Mouse (Mus musculus) hindbrain, postnatal 0 days (tissue): Measurements from ENCODE around the gene Psmd12. TPM values are rescaled to one million over a fixed set of nuclear protein-coding genes. Genes with fewer than 3 reads are reported as not detected.

Source experiments
- ATAC-seq: fragments of 200-750 bp; cut with Nextera tagmentation; 2 replicates; pipeline ENCODE4 v1.8.0; 2017; ENCODE audit warnings: mild to moderate bottlenecking, moderate TSS enrichment, moderate library complexity
- DNase-seq: peaks from one replicate; pipeline ENCODE4 v3.0.0-alpha.2; 2015; ENCODE audit warnings: low spot score
- H3K27ac ChIP-seq: fragments of 300-500 bp; sonication (generic); 2 replicates; pipeline ENCODE4 v1.5.1; 2014; ENCODE audit warnings: mild to moderate bottlenecking
- H3K27me3 ChIP-seq: fragments of 300-500 bp; sonication (generic); 2 replicates; pipeline ENCODE4 v1.6.1; 2014; ENCODE audit warnings: low read length, mixed read lengths; ENCODE audit not compliant: insufficient read depth
- H3K36me3 ChIP-seq: fragments of 300-500 bp; sonication (generic); 2 replicates; pipeline ENCODE4 v1.6.1; 2014; ENCODE audit warnings: low read length, mixed read lengths; ENCODE audit not compliant: insufficient read depth
- H3K4me1 ChIP-seq: fragments of 300-500 bp; sonication (generic); 2 replicates; pipeline ENCODE4 v1.6.1; 2014; ENCODE audit warnings: antibody characterized with exemption, low read length, mixed read lengths; ENCODE audit not compliant: insufficient read depth
- H3K4me2 ChIP-seq: fragments of 300-500 bp; sonication (generic); 2 replicates; pipeline ENCODE4 v1.6.1; 2014; ENCODE audit warnings: low read depth, mild to moderate bottlenecking, low read length, moderate library complexity, mixed read lengths
- H3K4me3 ChIP-seq: fragments of 300-500 bp; sonication (generic); 2 replicates; pipeline ENCODE4 v1.5.1; 2014; ENCODE audit warnings: low read length
- H3K9ac ChIP-seq: fragments of 300-500 bp; sonication (generic); replicated peaks from 2 replicates; pipeline ENCODE4 v1.6.1; 2014; ENCODE audit warnings: mild to moderate bottlenecking, low read length, moderate library complexity, mixed read lengths
- H3K9me3 ChIP-seq: fragments of 300-500 bp; sonication (generic); 2 replicates; pipeline ENCODE4 v1.6.1; 2016; ENCODE audit warnings: low read length, mixed read lengths
- CTCF ChIP-seq: IDR thresholded peaks from 2 replicates; pipeline ENCODE4 v1.5.1; 2016; ENCODE audit warnings: antibody characterized with exemption, control low read depth, low read depth
- WGBS: fragments of 180-500 bp; shearing (Covaris S2); extraction: QIAGEN DNeasy Blood & Tissue Kit; methylation state at CpG from one replicate; pipeline ENCODE4 v1.1.7; 2014; 5-methylcytosine and 5-hydroxymethylcytosine counted together
- polyA plus RNA-seq: library from polyadenylated mRNA; unstranded; fragments of >200 nt; fragmentation: Nextera tagmentation; extraction: Ambion mirVana; gene quantifications from 2 replicates; pipeline ENCODE4 v1.2.1, GENCODE M21; 2015
- total RNA-seq: library from RNA; depleted of rRNA; stranded (reverse); fragments of >200 nt; gene quantifications from 2 replicates; pipeline ENCODE4 v1.2.3, GENCODE M21; 2014

Gene Psmd12
- total and polyA plus RNA-seq, 2 experiments from 2014 or later, result 26.9 to 149 TPM

DNA sequence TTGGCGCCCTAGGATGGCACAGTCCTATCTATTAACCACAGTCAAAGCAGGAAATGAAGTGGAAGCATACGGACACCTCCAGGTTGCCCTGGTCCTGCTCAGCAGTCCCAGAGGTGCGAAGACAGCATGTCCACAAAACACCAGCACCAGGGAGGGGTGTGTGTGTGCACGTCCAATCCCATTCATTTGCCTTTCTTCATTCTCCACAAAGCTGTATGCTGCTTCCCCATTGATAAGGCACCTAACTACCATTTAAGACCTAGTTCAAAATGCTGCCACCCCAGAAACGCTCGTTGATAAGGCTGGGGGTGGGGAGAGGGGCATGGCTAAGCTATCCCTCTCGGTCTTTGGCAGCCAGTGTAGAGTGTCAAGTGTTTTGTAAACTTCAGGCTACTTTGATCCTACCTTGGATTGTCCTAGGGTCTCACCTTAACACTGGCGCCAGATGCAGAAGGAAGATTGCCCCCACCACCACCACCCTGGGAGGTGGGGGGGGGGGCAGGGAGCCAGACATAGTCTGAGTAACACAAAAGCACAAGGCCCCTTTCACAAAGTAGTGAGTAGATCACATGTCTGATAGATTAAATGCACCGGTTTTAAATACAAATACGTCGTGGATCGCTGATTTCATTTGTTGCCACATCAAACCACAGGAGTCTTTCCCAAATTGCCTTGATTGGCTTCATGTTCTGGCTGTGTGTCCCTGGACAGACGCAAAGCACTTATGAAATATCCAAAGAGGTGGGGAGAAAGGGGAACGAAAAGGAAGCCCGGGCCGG, 10.8 kb upstream of the Psmd12 start:
- H3K9me3 ChIP-seq, result no peaks in the 10 kb centered on the region
- 19% methylated on average over 16 of the region's 16 CpGs for WGBS
- H3K9ac ChIP-seq, result peak overlapping the region; percentile 74
- H3K27ac ChIP-seq, result peak overlapping the region; percentile 80
- peaks cover 6% of the 10 kb centered on the region for H3K4me1 ChIP-seq
- no peaks in the 10 kb centered on the region for H3K36me3 ChIP-seq
- DNase-seq (no peak), ATAC-seq (no peak)
- H3K4me3 ChIP-seq, result peak overlapping the region; percentile 86
- peak overlapping the region; percentile 92 for H3K4me2 ChIP-seq
- H3K27me3 ChIP-seq, result no peaks in the 10 kb centered on the region
- no peak for TF ChIP-seq CTCF

DNA sequence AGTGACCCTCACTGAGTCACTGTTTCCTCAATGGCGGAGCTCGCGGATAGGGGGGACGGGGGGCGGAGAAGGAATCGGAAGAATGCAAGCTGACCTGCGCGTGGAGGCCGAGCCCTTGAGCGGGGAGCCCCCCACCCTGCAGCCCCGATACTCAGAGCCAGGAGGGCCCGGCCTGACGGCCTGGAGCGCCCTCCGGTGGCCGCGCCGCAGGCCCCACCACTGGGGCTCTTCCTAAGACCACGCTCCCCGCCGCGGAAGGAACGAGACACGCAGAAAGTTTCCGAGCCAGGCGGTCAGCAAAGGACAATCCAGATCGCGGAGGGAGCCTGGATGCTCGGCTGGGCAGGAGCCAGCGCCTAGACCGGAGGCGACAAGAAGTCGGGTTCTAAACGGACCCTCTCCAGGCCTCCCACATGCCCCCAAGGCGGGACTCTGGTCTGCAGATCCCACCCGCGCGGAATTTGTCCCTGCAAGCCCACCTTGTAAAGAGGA, 10.2 kb upstream of the Psmd12 start:
- Histone ChIP-seq H3K4me2 (peak overlapping the region; percentile 92), H3K27me3 (no peaks in the 10 kb centered on the region), H3K4me1 (peaks cover 6% of the 10 kb centered on the region), H3K9me3 (no peaks in the 10 kb centered on the region), H3K27ac (peak overlapping the region; percentile 80), H3K4me3 (peak overlapping the region; percentile 86), H3K9ac (peak overlapping the region; percentile 74), H3K36me3 (no peaks in the 10 kb centered on the region)
- TF ChIP-seq CTCF, result peak; percentile 74
- DNase-seq (peak; percentile 91), ATAC-seq (peak; percentile 91)
- WGBS, result 0% methylated on average over 38 of the region's 38 CpGs

- peak overlapping the region; percentile 86 for H3K4me3 ChIP-seq
- DNase-seq (peak; percentile 65), ATAC-seq (peak; percentile 59)
- peak overlapping the region; percentile 92 for H3K4me2 ChIP-seq
- H3K9ac ChIP-seq, result peak overlapping the region; percentile 74
- H3K36me3 ChIP-seq, result no peaks in the 10 kb centered on the region
- no peaks in the 10 kb centered on the region for H3K9me3 ChIP-seq
- H3K27ac ChIP-seq, result peak overlapping the region; percentile 80
- peaks cover 6% of the 10 kb centered on the region for H3K4me1 ChIP-seq
- under 1% methylated on average over 59 of the region's 59 CpGs for WGBS
- no peak; the same call in 1 of the 2 replicates for TF ChIP-seq CTCF
- no peaks in the 10 kb centered on the region for H3K27me3 ChIP-seq
Measured at GRCm38 (mm10) chr11:107469523-107470371, 9.5 kb upstream of the Psmd12 start.

GRCm38 (mm10) chr11:107470521-107471041, 8.7 kb upstream of the Psmd12 start, which contains the start of gene Pitpnc1:
Gene Pitpnc1 (minus strand): TSS chr11:107470699.
- H3K9ac ChIP-seq, result peak within 1 kb of the TSS; percentile 74
- H3K27me3 ChIP-seq, result no peaks in the 10 kb centered on the region
- H3K4me3 ChIP-seq, result peak within 1 kb of the TSS; percentile 86
- peak; percentile 91 for DNase-seq
- peak within 1 kb of the TSS; percentile 92 for H3K4me2 ChIP-seq
- peak; percentile 78 for ATAC-seq
- TF ChIP-seq CTCF, result peak; percentile 22; the same call in 1 of the 2 replicates
- no peaks in the 10 kb centered on the region for H3K36me3 ChIP-seq
- WGBS, result under 1% methylated on average over 35 of the region's 37 CpGs
- peak within 1 kb of the TSS; percentile 80 for H3K27ac ChIP-seq
- no peaks in the 10 kb centered on the region for H3K9me3 ChIP-seq
- H3K4me1 ChIP-seq, result peaks cover 6% of the 10 kb centered on the region

DNA sequence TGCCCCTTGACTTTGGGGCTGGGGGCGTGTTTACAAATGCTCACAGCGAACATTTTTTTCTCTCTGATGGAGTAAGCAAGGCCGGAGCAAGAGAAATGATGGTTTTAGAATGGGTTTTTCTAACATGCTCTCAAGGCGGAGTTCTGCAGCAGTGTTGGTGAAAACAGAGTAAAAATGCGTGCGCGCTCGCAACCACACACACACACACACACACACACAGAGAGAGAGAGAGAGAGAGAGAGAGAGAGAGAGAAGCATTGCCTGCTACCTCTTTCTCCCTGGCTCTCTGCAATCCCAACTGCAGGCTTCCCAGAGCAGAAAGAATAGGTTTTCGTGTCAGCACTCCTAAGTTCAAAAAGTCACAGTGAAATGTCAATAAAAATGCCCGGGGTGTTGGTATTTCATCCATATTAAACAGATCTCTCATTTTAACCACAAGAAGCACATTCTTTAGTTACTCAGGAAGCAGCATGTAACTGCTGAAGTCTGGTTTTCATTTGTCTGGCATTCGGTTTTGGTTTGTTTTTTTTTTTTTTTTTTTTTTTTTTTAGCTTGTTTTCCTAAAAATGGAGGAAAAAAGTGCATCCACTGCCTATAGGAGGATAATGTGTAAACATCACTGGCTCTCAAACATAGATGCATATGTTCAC, 8.1 kb upstream of the Psmd12 start:
- ATAC-seq, result no peak
- 6% methylated on average over 11 of the region's 11 CpGs for WGBS
- peak overlapping the region; percentile 80 for H3K27ac ChIP-seq
- peaks cover 6% of the 10 kb centered on the region for H3K4me1 ChIP-seq
- TF ChIP-seq CTCF, result no peak
- H3K4me2 ChIP-seq, result peak overlapping the region; percentile 92
- H3K4me3 ChIP-seq, result peak overlapping the region; percentile 86
- no peaks in the 10 kb centered on the region for H3K27me3 ChIP-seq
- DNase-seq, result no peak
- H3K36me3 ChIP-seq, result no peaks in the 10 kb centered on the region
- H3K9ac ChIP-seq, result peak overlapping the region; percentile 74; the same call in 1 of the 2 replicates
- no peaks in the 10 kb centered on the region for H3K9me3 ChIP-seq

GRCm38 (mm10) chr11:107472304-107472703, 7.0 kb upstream of the Psmd12 start:
- no peak for TF ChIP-seq CTCF
- Histone ChIP-seq H3K36me3 (no peaks in the 10 kb centered on the region), H3K27ac (no peak overlapping the region), H3K9me3 (no peaks in the 10 kb centered on the region), H3K4me2 (no peak overlapping the region), H3K4me1 (peaks cover 6% of the 10 kb centered on the region), H3K9ac (no peak overlapping the region), H3K4me3 (no peak overlapping the region), H3K27me3 (no peaks in the 10 kb centered on the region)
- ATAC-seq (no peak), DNase-seq (no peak)
- WGBS, result 84% methylated on average over 3 of the region's 3 CpGs
